Mouse (Mus musculus) heart, postnatal 14 days (tissue): ENCODE measurements around the gene Axin2. TPM values are rescaled to one million over a fixed set of nuclear protein-coding genes. Genes with fewer than 3 reads are reported as not detected.

ENCODE experiments used
- DNase-seq, 2 experiments: peaks; one replicate each; pipeline ENCODE4 v3.0.0; 2021 to 2022
- intact Hi-C: fragments of 180-260 bp; cut with DNase I; formaldehyde crosslinking; loops from one replicate; pipeline ENCODE4 v1.15.1; 2025
- total RNA-seq, 2 experiments: library from RNA; stranded (reverse); gene quantifications; 2 replicates each; pipeline ENCODE4 v1.2.3; 2021

The Axin2 gene
- total RNA-seq, 2 experiments from 2014 or later = 5.3 to 5.7 TPM

DNA sequence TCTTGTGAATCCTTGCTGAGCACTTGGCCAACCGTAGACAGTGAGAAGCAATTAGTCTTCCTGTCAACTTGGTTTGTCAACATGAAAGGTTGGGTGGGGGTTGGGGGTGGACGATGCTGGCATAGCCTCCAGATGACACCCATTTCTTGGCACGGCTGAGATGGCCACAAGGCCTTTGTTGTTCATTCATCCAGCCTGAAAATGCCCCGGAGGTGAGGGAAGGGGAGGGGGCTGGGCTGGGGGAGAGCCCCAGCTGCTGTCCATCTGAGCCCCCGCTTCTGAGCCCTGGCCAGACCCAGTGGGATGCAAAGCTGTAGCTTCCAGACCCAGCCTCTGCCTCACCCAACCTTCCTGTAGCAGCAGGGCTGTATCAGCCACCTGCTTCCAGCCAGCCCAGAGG, 38.2 kb downstream of the Axin2 start:
- no peak for DNase-seq

DNA sequence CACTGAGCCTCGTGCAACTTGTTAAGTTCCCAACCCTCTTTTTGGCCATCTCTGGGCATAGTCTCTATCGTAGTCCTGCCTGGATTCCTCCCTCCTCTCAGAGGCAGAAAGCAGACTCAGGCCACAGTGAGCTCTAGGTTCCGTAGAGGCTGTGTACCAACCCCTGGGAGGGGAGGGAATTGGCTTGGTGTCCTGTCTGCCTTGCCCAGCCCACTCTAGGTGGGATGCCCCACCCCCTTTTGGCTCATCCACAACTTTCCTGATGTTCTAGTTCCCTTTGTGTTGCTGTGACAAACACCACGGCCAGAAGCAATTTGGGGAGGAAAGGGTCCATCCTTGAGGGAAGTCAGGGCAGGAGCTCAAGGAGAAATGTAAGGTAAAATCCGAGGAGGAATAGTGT, 39.0 kb downstream of the Axin2 start:
- intact Hi-C loops = no loop called here
- no peak for DNase-seq

More for the DNA sequence above, 38.2 kb downstream of the Axin2 start:
- intact Hi-C loops = no loop called here

DNA sequence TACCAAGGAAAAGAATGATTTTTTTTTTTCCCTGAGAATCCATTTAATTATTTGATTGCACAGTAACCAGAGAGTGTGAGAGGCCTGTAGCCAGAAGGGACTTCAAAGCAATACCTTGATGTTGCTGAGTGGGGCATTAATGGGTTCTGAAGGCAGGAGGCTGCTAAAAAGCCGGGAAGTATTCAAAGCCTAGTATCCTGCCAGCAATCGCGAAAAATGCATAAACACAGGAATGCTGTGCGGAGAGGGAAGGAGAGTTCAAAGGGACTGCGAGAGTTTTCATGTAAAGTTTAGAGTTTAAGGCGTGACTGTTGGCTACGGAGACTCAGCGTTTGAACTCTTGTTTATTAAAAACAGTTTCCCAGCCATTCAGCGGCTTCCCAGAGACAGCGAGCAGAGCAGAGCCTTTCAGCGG, 41.5 kb downstream of the Axin2 start:
- intact Hi-C loops = no loop called here
- DNase-seq = no peak

GRCm38 (mm10) chr11:108963476-108964232, 43.5 kb downstream of the Axin2 start:
- intact Hi-C loops = no loop called here
- no peak for DNase-seq

GRCm38 (mm10) chr11:108965740-108966139, 45.6 kb downstream of the Axin2 start:
- DNase-seq = no peak

DNA sequence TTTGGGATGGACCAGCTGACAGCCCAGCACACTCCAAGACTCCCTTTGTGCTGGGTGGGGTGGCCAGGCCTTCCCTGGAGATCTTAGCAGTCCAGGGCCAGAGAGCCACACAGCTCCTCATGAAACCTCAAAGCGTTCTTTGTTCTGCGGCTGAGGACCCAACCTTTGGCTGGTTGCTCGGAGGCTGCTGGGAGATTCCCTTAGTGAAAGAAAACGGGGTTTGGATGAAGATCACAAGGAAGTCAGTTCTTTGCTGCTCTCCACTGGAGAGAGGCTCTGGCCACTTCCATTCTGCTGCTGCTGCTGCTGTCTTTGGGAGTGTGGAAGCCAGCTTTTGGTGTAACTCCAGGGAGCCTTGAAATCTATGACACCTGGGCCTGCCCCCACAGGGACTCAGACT, 53.3 kb downstream of the Axin2 start:
- DNase-seq = no peak
- intact Hi-C loops = no loop called here

More at GRCm38 (mm10) chr11:108965740-108966139, 45.6 kb downstream of the Axin2 start:
- intact Hi-C loops = no loop called here

DNA sequence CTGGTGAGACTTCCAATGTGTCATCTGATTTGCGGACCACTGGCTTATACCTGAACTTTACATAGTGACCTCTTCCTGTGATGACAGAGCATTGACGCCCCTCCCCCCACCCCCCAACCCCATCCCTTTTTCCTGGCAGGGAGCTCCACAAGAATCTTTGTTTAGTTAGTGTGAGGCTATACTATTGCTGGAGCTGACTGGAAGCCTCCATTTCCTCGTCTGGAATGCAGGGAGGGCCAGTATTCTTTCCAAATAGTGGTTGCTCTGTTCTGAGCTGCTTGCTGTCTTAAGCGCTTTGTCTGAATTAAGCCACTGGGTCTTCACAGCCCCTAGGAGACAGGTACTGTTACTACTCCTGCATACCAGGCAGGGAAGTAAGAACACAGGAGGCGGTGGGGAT, 53.7 kb downstream of the Axin2 start:
- intact Hi-C loops = no loop called here
- no peak for DNase-seq

- no peak for DNase-seq
- intact Hi-C loops = no loop called here
Measured at GRCm38 (mm10) chr11:108975583-108975982, 55.4 kb downstream of the Axin2 start.

GRCm38 (mm10) chr11:108980530-108980929, 60.4 kb downstream of the Axin2 start:
- intact Hi-C loops = no loop called here
- DNase-seq = peak; percentile 9 to 56

DNA sequence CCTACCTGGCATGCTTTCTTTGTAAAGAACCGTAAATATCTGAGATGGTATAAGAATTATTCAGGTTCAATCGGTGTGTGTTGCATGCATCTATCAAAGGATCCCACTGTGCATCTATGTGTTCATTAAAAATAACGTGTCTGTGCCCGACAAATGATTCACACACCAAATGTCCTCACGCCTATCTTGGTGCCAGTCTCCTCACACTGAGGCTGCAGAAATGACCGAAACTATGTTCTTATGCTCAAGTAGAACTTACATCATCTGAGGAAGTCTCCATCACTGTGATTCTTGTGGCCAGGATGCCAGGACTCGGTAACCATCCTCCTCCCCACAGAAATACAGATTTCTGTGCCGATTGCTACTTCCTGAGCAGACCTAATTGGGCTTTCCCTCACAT, 60.9 kb downstream of the Axin2 start:
- no peak for DNase-seq
- intact Hi-C loops = no loop called here

- DNase-seq = no peak
- intact Hi-C loops = no loop called here
Measured at GRCm38 (mm10) chr11:108983409-108984064, 63.4 kb downstream of the Axin2 start.

- intact Hi-C loops = no loop called here
- DNase-seq = no peak
Measured at GRCm38 (mm10) chr11:108984711-108985419, 64.7 kb downstream of the Axin2 start.

DNA sequence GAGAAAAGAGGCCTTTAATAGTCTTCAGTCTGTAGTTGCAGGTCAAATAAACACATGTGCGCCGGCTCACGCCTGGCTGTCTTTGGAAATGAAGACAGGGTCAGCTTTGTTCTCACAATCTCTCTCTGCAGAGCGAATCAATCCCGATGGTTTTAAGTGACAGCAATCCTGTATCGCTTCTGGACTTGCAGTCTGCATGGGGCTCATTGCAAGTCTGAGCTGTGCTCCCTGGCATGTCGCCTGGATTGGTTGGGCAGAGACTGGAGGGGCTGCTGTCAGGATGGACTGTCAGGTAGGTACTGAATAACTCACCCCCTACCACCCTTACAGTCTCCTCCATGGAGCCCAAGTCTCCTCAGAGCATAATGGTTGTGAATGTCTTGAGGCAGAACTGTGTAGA, 65.7 kb downstream of the Axin2 start:
- DNase-seq = no peak
- intact Hi-C loops = no loop called here

GRCm38 (mm10) chr11:108987226-108987625, 67.1 kb downstream of the Axin2 start:
- no peak for DNase-seq
- intact Hi-C loops = no loop called here

DNA sequence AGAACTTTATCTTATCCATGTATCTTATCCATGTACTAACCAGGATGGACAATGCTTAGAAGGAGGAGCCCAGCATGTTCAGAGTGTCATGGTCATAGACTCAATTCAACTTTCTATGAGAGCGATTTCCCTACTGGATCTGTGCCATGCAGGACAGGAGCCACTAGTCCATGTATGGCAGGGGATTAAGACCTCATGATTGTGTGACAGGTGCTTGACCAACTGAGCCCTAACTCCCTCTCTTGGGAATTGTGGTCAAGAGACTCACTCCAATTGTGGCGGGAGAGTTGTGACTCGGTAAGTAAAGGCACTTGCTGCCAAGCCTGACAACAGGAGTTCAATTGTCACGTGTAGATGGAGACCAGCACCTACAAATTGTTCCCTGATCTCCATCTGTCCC, 67.6 kb downstream of the Axin2 start:
- DNase-seq = no peak
- intact Hi-C loops = no loop called here

DNA sequence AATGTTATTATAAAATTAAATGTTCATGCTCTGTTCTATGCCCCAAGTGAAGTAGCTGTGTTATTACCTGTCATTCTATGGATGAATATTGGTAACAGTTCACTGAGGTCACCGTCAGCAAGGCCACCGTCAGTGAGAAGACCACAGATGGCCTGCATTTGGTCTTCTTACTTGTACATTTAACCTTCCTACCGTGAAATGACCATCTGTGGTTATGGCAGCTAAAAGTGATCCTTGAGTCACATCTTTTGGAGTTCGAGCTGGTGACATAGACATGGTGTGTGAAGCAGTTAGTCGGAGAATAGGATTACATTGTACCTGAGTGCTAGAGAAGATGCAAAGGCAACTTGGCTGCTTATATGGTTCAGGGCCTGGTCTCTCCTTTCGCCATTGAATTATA, 68.1 kb downstream of the Axin2 start:
- no peak for DNase-seq
- intact Hi-C loops = no loop called here

DNA sequence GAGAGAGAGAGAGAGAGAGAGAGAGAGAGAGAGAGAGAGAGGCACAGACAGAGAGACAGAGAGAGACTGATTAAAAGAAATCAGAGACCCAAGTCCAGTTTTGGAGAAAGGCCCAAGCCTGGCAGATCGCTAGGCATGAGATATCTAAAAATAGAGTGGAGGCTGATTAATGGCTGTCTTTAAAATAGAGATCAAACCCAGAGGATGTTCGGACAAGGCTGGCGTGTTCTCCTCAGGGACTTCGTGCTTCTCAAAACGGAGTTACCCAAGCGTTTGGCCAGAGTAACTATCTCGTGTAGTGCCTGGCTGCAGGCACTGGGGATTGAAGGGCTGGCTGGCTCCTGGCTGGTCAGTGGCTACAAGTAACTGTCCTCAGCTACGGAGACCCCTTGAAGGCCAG, 69.8 kb downstream of the Axin2 start:
- DNase-seq = peak; percentile 10 to 13
- intact Hi-C loops = no loop called here

DNA sequence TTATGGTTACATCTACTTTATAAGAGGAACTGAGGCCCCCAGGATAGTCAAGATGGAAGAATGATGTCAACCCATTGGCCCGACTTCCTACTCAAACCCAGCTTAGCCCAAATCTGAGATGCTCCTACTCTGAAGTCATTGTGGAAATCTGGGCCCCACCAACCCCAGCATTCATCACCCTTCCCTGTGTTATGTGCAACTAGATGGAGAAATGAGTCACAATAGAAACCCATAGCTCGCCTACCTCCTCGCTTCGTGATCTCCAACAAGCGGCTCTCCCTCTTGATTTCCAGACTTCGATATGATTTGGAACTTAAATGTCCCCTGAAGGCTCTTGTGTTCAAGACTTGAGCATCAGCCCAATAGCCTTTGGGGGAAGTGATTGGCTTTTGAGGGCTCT, 73.3 kb downstream of the Axin2 start:
- no peak for DNase-seq
- intact Hi-C loops = no loop called here

DNA sequence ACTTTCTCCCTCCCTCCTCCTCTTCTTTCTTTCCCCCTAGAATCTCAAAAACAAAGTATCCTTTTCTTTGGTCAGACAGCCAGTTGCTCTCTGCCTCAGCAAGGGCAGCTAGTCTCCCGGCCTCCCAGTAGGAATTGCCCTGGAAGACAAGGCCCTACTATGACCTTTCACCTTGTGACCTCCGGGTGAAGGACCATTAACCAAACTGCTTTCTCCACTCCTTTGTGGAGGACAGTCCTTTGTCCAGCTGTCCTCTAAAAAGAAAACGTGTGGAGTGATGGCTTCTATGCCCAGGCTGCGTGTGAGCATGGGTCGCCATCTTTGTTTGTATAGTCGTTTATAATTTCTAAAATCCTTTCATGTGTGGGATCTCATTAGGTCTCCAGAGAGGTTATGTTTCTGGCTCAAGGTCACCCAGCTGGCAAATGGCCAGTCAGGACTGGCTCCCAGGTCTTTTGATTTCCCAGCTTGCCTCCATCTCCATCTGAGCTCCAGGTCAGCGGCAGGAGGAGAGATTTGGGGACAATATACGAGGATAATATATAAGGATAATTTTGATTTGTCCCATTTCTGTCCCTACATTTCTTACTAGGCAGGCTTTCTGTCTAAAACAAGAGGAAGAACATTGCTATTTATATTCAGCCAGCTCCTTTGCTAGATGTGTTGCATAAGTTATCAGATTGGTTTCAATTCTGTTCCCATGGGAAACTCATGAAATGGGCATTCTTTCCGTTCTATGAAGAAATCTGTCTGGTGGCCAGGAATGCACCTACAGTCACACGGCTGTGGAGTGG, 75.2 kb downstream of the Axin2 start:
- no peak for DNase-seq
- intact Hi-C loops = no loop called here

DNA sequence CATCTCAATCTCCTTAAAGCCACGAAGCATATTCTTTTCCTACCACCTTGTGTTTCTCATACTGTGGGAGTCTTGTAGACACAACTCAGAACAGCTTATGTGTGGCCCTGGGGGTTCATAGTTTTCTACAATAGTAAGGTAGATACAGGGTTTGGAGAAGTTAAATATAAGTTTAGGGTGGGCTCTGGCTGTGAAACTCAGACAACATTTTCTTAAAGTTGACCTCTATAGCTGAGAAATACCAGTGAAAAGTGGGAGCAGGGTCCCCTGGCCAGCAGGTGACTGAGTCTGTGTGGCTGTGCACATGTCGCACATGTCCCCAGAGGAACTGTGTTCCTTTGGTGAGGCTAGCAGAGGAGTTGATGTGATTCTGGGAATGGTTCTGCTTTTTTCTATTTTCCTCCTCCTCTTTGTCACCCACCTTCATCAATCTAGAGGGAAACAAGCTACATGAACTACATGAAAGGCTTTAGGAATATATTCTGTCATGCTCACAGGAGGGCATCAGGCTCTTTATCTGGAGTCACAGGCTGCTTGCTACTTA, 75.9 kb downstream of the Axin2 start:
- intact Hi-C loops = no loop called here
- DNase-seq = no peak
